Mouse (Mus musculus) CD4-positive, CD25-positive, alpha-beta regulatory T cell, adult 2 months (primary cell): Measurements from ENCODE around the gene Tcf20.

Experiments
- DNase-seq: peaks from one replicate; pipeline ENCODE4 v3.0.0-alpha.2; 2012; ENCODE audit warnings: low read depth, low spot score

Gene Tcf20

GRCm38 (mm10) chr15:82924679-82925425 lies 62.8 kb downstream of the Tcf20 start:
- no peak for DNase-seq

DNA sequence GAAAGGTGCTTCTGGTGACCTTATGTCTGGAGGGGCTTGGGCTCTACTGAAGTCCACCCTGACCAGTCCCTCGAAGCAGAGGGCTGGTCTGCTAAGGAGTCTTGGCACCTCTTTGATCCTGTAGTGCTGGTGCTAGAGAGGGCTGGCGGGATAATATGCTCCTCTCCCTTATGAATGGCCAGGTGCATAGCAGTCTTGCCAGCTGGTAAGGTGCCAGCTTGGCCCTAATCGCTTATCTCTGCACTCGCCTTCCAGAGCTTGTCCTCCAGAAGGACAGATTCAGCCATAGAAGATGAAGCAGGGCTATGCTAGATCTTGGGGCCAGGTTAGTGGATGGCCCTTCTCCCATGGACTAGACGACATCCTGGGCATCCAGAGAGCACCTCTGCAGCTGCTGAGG lies 64.1 kb downstream of the Tcf20 start:
- no peak for DNase-seq

DNA sequence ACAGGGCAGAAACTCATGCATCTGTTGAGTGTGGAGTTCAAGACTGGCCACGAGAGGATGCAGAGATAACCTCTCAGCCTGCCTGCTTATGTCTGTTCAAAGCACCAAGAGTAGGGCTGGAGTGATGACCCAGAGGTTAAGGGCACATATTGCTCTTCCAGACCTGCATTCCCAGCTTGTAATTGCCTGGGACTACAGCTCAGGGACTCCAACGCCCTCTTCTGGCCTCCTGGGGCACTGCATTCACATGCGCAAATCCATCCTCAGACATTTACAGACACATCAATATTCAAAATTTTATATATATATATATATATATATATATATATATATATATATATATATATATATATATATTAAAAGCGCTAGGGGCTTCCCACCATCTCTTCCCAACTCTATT lies 64.9 kb downstream of the Tcf20 start:
- peak; percentile 37 for DNase-seq

GRCm38 (mm10) chr15:82922052-82922451 lies 65.6 kb downstream of the Tcf20 start:
- DNase-seq: peak; percentile 48

DNA sequence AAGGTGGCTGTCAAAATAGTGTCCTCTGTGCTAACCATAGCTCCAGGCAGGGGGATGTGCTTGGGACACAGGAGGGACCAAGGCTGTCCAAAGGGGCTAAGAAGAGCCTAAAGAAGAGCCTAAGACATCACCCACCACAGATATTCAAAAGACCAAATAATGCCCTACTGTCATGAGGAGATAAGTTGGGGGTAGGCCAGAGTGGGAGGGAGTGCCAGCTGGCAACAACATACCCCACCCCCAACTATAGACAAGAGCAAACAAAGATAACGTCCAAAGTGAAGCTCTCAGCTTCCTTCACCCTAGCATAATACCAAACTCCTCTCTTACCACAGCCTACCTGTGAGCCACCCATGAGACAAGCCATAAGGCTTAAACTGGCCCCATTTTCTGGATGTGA lies 66.1 kb downstream of the Tcf20 start:
- DNase-seq: no peak

DNA sequence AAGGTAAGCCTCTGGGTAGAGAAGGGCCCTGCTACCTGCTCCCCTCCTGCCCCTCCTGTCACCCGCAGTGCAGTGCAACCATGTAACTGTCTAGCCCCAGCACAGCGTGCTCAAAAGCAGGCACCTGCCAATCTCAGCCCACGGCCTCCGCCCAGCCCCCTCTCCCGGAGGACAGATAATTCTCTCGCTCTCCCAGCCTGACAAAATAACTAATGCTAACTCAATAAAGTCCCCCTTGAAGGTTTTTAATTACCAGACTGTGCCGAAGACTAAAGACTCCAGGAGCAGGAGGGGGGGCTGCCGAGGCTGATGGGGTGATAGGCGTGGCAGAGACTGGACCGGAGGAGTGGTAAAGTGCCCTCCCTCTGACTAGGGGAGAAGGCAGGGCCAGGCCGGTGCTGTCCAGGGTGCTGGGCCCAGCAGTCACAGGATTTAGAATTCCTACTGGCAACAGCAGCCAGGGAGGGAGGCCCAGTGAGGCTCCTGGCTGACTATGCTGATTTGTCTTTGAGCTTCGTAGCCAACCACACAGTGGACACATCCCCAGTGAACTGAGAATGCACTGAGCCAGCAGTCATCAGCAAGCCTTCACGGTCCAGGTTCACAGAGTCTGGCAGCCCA lies 66.7 kb downstream of the Tcf20 start:
- peak; percentile 42 for DNase-seq

GRCm38 (mm10) chr15:82917965-82918364 lies 69.7 kb downstream of the Tcf20 start:
- no peak for DNase-seq

DNA sequence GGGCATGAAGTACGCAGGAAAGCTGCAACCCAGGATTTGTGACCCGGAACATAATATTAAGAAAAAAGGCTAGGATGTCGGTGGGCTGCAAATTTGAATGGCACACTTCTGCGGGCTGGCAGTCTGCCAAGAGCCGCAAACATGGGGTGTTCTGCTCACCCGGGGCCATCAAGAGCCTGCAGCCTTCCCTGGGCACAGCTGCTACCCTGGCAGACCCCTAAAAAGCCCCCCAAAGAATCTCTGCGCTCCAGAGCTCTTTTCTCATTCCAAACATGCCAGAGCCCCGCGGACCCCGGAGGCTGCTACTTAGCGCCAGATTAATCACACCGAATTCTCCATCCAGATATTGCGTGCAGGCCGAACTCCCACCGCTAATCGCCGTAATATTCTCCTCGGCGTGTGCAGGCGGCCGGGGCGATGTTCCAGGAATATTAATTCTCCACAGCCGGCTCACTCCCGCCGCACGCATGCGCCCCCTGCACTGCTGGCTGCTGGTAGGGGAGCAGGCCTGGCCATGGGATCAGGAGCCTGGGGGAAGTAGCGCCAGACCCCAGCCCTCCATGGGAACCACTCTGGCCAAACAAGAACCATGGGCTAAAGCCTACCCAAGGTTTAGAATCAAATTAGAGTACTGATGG lies 70.3 kb downstream of the Tcf20 start:
- no peak for DNase-seq

- peak; percentile 67 for DNase-seq
Measured at GRCm38 (mm10) chr15:82914455-82914854, 73.2 kb downstream of the Tcf20 start.

DNA sequence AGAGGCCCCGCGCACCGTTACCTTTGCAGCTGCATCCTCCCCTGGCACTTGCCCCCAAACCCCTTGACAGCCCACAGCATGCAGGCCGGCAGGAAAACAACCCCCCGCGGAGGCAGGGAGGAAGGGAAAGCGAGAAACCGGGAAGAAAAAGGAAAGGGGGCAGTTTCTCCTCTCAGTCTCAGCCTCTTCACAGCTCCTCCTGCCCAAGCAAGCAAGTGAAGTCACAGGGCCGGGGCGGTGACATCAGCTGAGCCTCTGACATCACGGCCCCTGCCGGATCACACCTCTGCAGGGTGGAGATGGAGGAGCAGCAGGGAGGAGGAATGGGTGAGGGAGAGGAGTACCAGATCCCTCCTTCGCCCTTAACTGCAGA lies 75.7 kb downstream of the Tcf20 start:
- peak; percentile 74 for DNase-seq

- DNase-seq: no peak
Measured at GRCm38 (mm10) chr15:82911001-82911964, 76.4 kb downstream of the Tcf20 start.

GRCm38 (mm10) chr15:82910596-82910995 lies 77.1 kb downstream of the Tcf20 start:
- no peak for DNase-seq

GRCm38 (mm10) chr15:82909791-82910190 lies 77.9 kb downstream of the Tcf20 start:
- no peak for DNase-seq

DNA sequence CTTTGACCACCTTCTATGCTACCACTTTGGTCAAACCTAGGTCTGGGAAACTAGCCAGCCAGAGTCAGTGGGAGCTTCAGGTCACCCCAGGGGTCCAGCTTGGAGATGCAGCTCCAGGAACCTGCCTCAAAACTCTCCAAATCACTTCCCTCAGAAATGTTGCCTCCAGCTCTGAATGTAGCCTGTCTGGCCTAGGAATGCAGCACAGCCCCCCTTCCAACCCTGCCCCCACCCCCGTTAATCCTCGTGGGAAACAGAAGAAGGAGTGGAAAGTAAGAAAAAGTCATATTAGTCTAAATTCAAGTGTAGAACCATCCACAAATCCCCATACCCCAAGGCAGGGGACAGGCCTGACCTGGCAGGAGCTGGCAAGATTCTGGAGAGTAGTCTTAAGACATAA lies 79.2 kb downstream of the Tcf20 start:
- no peak for DNase-seq

DNA sequence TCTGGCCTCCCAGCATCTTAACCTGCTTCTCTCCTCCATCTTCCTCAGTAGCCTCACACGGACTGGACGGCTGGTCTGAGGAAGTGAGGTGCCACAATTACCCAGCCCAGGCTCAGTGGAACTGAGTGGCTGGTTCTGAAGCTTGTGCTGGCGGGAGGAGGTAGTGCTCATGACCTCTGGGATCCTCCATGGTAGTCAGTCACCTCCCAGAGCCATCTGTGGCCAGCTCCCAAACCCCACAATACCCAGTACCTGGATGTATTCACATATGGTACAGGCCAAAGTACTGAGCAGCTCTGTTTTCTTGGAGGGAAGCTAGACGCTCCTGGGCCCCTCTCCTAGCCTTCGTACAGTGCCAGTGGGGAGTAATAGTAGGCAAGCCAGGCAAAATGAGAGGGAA lies 80.4 kb downstream of the Tcf20 start:
- no peak for DNase-seq

GRCm38 (mm10) chr15:82906574-82907061 lies 81.1 kb downstream of the Tcf20 start:
- DNase-seq: no peak

GRCm38 (mm10) chr15:82905431-82906395 lies 82.0 kb downstream of the Tcf20 start:
- no peak for DNase-seq

GRCm38 (mm10) chr15:82904526-82904925 lies 83.1 kb downstream of the Tcf20 start:
- DNase-seq: no peak

DNA sequence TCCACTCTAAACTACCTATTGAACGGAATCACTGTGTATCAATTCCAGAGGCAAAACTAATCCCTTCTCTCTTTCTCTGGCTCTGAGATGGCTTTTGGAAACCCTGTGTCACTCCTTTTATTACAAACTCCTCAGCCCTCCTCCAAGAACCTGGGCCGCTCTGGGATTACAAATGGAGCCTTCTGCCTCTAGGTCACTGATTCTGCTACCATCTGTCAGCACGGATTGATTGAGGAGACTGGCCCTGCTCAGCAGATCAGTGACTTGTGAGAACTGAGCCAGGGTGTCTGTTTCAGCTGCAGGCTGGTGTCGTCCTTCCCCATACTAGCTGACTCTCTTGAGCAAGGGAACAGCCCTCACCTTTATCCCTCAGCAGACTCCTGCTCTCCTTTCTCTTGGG lies 85.2 kb downstream of the Tcf20 start:
- no peak for DNase-seq

DNA sequence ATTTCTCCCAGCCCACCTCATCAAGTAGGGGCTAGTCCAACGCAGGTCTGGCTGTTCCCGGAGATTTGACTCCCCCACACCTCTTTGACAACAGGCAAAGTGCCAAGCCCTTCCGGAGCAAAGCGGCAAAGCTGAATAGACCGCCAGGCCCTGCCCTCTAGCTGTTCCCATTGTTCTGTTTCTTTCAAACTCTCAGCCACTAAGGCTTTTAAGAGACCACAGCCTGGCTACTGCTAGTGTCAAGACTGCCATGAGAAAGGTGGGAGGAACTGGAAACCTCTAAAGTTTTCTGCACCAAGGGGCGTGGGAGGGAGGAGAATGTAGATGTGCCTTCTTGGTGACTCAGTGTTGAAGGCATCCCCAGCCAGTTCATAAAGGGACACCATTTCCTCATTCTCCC lies 86.4 kb downstream of the Tcf20 start:
- DNase-seq: no peak
